Mouse (Mus musculus) inflammation-experienced regulatory T-cells (primary cell): ENCODE measurements around the gene Prkar1a. TPM values are rescaled to one million over a fixed set of nuclear protein-coding genes. Genes with fewer than 3 reads are reported as not detected.

Experiments used
- polyA plus RNA-seq, 2 experiments: library from polyadenylated mRNA; unstranded; fragments of 100-300 nt; shearing (Covaris generic); gene quantifications; one replicate each; pipeline ENCODE4 v1.2.1; 2017

Gene Prkar1a
- 100 to 1,000 TPM; 435 to 459 TPM for polyA plus RNA-seq

GRCm38 (mm10) chr11:109649206-109649605 is at the start of gene Prkar1a:
Gene Prkar1a (plus strand): TSS chr11:109649405.

GRCm38 (mm10) chr11:109611303-109612149 is 37.7 kb upstream of the Prkar1a start, which contains the start of gene Wipi1:
Gene Wipi1 (minus strand): TSS chr11:109611967.

Other genes starting within 250 kb of the Prkar1a start
- gene 9930022D16Rik, start 235.5 kb upstream of the Prkar1a start, polyA plus RNA-seq: under 1 TPM; 0.10 to 0.11 TPM
- gene Amz2, start 223.5 kb upstream of the Prkar1a start, polyA plus RNA-seq: 10 to 100 TPM; 28.6 to 30.0 TPM
- gene Arsg, start 176.0 kb upstream of the Prkar1a start, polyA plus RNA-seq: 1 to 10 TPM; 2.3 to 2.7 TPM
- gene Slc16a6, start 175.8 kb upstream of the Prkar1a start, polyA plus RNA-seq: 10 to 100 TPM; 12.3 to 14.0 TPM
- under 1 TPM; 0.45 to 0.54 TPM for gene Wipi1, start 37.4 kb upstream of the Prkar1a start, polyA plus RNA-seq
- gene Fam20a, start 72.9 kb downstream of the Prkar1a start, polyA plus RNA-seq: 1 to 10 TPM; 1.4 to 4.4 TPM
- gene 1700012B07Rik, start 178.6 kb downstream of the Prkar1a start, polyA plus RNA-seq: under 1 TPM in 1 of 2 experiments, not detected in 1; 0.23 TPM